Mouse (Mus musculus) Patski (cell line): ENCODE data around the gene Hebp2. TPM values are rescaled to one million over a fixed set of nuclear protein-coding genes. Genes with fewer than 3 reads are reported as not detected.
"Not testable (repeated sequence)": the region's sequence is repeated elsewhere in the genome, so short reads cannot be mapped to it uniquely, and the experiment has no call there.

Source experiments
- ATAC-seq: fragments of 100-300 bp; one replicate; pipeline ENCODE4 v1.8.0; 2021
- CTCF ChIA-PET: fragments of 350-600 bp; sonication (Branson Sonifier 250); formaldehyde crosslinking; loops from one replicate; lab custom pipeline; 2022; ENCODE audit warnings: inconsistent platforms; lab: Charles Lee
- POLR2A ChIA-PET: fragments of 350-600 bp; sonication (Branson Sonifier 250); formaldehyde crosslinking; loops from one replicate; lab custom pipeline; 2022; ENCODE audit warnings: antibody characterized with exemption, inconsistent platforms; lab: Charles Lee
- DNase-seq: peaks from one replicate; pipeline ENCODE4 v3.0.0-alpha.2; 2011; ENCODE audit warnings: low read depth, low spot score
- H3K27me3 ChIP-seq: fragments of 371-371 bp; one replicate; pipeline ENCODE4 v1.5.1; 2021
- CTCF ChIP-seq: fragments of 100-300 bp; IDR thresholded peaks from one replicate; pipeline ENCODE4 v1.5.1; 2021
- in situ Hi-C: fragments of 300-500 bp; cut with MboI; formaldehyde crosslinking; loops from 3 replicates; pipeline ENCODE4 v1.11.1; 2018; ENCODE audit warnings: low pct_unique_long_range_greater_than_20kb, mixed read lengths
- polyA plus RNA-seq: library from polyadenylated mRNA; unstranded; gene quantifications from one replicate; pipeline ENCODE4 v1.2.3, GENCODE M21; 2021

The Hebp2 gene
- 11.0 TPM for polyA plus RNA-seq

GRCm38 (mm10) chr10:18545813-18546235 is at the start of gene Hebp2:
Gene Hebp2 (minus strand): TSS chr10:18546076.
- ATAC-seq, result peak; percentile 79
- CTCF ChIA-PET, result interaction anchor here (1.3 kb wide), 1 partner anchor 14 kb away, joined by 4 read pairs; no protein-coding TSS in a partner anchor
- peak; percentile 65 for TF ChIP-seq CTCF
- in situ Hi-C loops, result no loop called here
- no peak for DNase-seq
- POLR2A ChIA-PET, result no interaction called here
- no peaks in the 10 kb centered on the region for H3K27me3 ChIP-seq

- CTCF ChIA-PET, result interaction anchor here (0.8 kb wide), 1 partner anchor 13 kb away, joined by 5 read pairs; no protein-coding TSS in a partner anchor
- DNase-seq (no peak), ATAC-seq (no peak)
- no peaks in the 10 kb centered on the region for H3K27me3 ChIP-seq
- in situ Hi-C loops, result no loop called here
- no peak for TF ChIP-seq CTCF
- POLR2A ChIA-PET, result no interaction called here
Observed at GRCm38 (mm10) chr10:18589455-18589854, 43.6 kb upstream of the Hebp2 start.

- TF ChIP-seq CTCF, result no peak
- CTCF ChIA-PET, result interaction anchor here (1.2 kb wide), 1 partner anchor 10 kb away, joined by 3 read pairs; no protein-coding TSS in a partner anchor
- H3K27me3 ChIP-seq, result no peaks in the 10 kb centered on the region
- DNase-seq, result no peak
- ATAC-seq, result no peak
- POLR2A ChIA-PET, result no interaction called here
- in situ Hi-C loops, result no loop called here
Observed at GRCm38 (mm10) chr10:18584188-18584587, 38.3 kb upstream of the Hebp2 start.

GRCm38 (mm10) chr10:18572581-18572980 is 26.7 kb upstream of the Hebp2 start:
- no peaks in the 10 kb centered on the region for H3K27me3 ChIP-seq
- TF ChIP-seq CTCF, result peak; percentile 57
- POLR2A ChIA-PET, result no interaction called here
- no peak for DNase-seq
- CTCF ChIA-PET, result interaction anchor here (1.0 to 1.9 kb wide), 2 partner anchors 10 to 20 kb away, joined by 3 to 4 read pairs; no protein-coding TSS in a partner anchor
- no peak for ATAC-seq
- in situ Hi-C loops, result no loop called here

GRCm38 (mm10) chr10:18562940-18563339 is 17.1 kb upstream of the Hebp2 start:
- H3K27me3 ChIP-seq, result no peaks in the 10 kb centered on the region
- in situ Hi-C loops, result loop anchor here (5.0 kb wide), 3 partner anchors 39 to 334 kb away; no protein-coding TSS in a partner anchor
- TF ChIP-seq CTCF, result peak; percentile 89
- ATAC-seq (no peak), DNase-seq (no peak)
- CTCF ChIA-PET, result interaction anchor here (1.1 to 1.9 kb wide), 6 partner anchors 9 to 39 kb away, joined by 3 to 7 read pairs (median 4); no protein-coding TSS in a partner anchor
- POLR2A ChIA-PET, result interaction anchor here (0.7 kb wide), 1 partner anchor 128 kb away, joined by 3 read pairs; no protein-coding TSS in a partner anchor

- ATAC-seq (no peak), DNase-seq (no peak)
- peak; percentile 57 for TF ChIP-seq CTCF
- in situ Hi-C loops, result loop anchor here (5.0 kb wide), 3 partner anchors 41 to 336 kb away; no protein-coding TSS in a partner anchor
- POLR2A ChIA-PET, result interaction anchor here (0.6 kb wide), 1 partner anchor 285 kb away, joined by 3 read pairs; no protein-coding TSS in a partner anchor
- CTCF ChIA-PET, result interaction anchor here (0.7 to 1.9 kb wide), 8 partner anchors 10 to 279 kb away, joined by 3 to 7 read pairs (median 3); no protein-coding TSS in a partner anchor
- no peaks in the 10 kb centered on the region for H3K27me3 ChIP-seq
Observed at GRCm38 (mm10) chr10:18561445-18561844, 15.6 kb upstream of the Hebp2 start.

GRCm38 (mm10) chr10:18559076-18559475 is 13.2 kb upstream of the Hebp2 start:
- DNase-seq, in situ Hi-C loops, ATAC-seq, H3K27me3 ChIP-seq, POLR2A ChIA-PET: not testable (repeated sequence)
- CTCF ChIA-PET, result interaction anchor here (0.9 to 1.2 kb wide), 3 partner anchors 13 to 45 kb away, joined by 3 to 5 read pairs (median 4); partner anchors contain the start of gene Hebp2

- ATAC-seq (no peak), DNase-seq (no peak)
- CTCF ChIA-PET, result interaction anchor here (1.0 kb wide), 1 partner anchor 12 kb away, joined by 3 read pairs; no protein-coding TSS in a partner anchor
- TF ChIP-seq CTCF, result no peak
- peaks cover 3% of the 10 kb centered on the region for H3K27me3 ChIP-seq
- POLR2A ChIA-PET, result no interaction called here
- in situ Hi-C loops, result no loop called here
Observed at GRCm38 (mm10) chr10:18549321-18550216, 3.7 kb upstream of the Hebp2 start.

- no peaks in the 10 kb centered on the region for H3K27me3 ChIP-seq
- no peak for DNase-seq
- no peak for TF ChIP-seq CTCF
- CTCF ChIA-PET, result interaction anchor here (1.2 kb wide), 1 partner anchor 16 kb away, joined by 3 read pairs; no protein-coding TSS in a partner anchor
- POLR2A ChIA-PET, result no interaction called here
- ATAC-seq, result no peak
- in situ Hi-C loops, result no loop called here
Observed at GRCm38 (mm10) chr10:18547381-18547780, 1.5 kb upstream of the Hebp2 start.

GRCm38 (mm10) chr10:18545309-18545708 is 567 bp downstream of the Hebp2 start:
- no peak for ATAC-seq

More at GRCm38 (mm10) chr10:18545309-18545708, 567 bp downstream of the Hebp2 start:
- TF ChIP-seq CTCF, result no peak
- in situ Hi-C loops, result no loop called here
- no peaks in the 10 kb centered on the region for H3K27me3 ChIP-seq
- no peak for DNase-seq
- CTCF ChIA-PET, result no interaction called here
- POLR2A ChIA-PET, result interaction anchor here (0.6 kb wide), 1 partner anchor 158 kb away, joined by 3 read pairs; no protein-coding TSS in a partner anchor
